Mouse (Mus musculus): ENCODE results near the gene Rab3c. TPM values are rescaled to one million over a fixed set of nuclear protein-coding genes. Genes with fewer than 3 reads are reported as not detected.

The Rab3c gene
- polyA plus RNA-seq, 1 experiment from 2014 or later, result 0.05 TPM

- Histone ChIP-seq H3K4me1 (replicated peaks) (no peaks in the 10 kb centered on the region), H3K9ac (no peak overlapping the region), H3K36me3 (replicated peaks) (no peaks in the 10 kb centered on the region), H3K4me3 (replicated peaks) (no peak overlapping the region), H3K9me3 (replicated peaks) (no peaks in the 10 kb centered on the region), H3K27me3 (no peaks in the 10 kb centered on the region), H3K4me2 (no peak overlapping the region), H3K27ac (replicated peaks) (no peak overlapping the region)
- 41% methylated on average over 1 of the region's 1 CpGs for WGBS (ENCODE audit: insufficient replicate concordance)
- no peak for ATAC-seq (ENCODE audit: insufficient read depth)
Measured at GRCm38 (mm10) chr13:110190039-110190438, 90.8 kb downstream of the Rab3c start.

GRCm38 (mm10) chr13:110184963-110185685 is 95.7 kb downstream of the Rab3c start:
- 55% methylated on average over 4 of the region's 4 CpGs for WGBS (ENCODE audit: insufficient replicate concordance)

GRCm38 (mm10) chr13:110175651-110176050 is 105.1 kb downstream of the Rab3c start:
- H3K9ac ChIP-seq, result no peak overlapping the region
- no peak overlapping the region for H3K27ac ChIP-seq (replicated peaks)
- no peaks in the 10 kb centered on the region for H3K9me3 ChIP-seq (replicated peaks)
- H3K4me3 ChIP-seq (replicated peaks), result no peak overlapping the region
- H3K4me1 ChIP-seq (replicated peaks), result no peaks in the 10 kb centered on the region
- H3K36me3 ChIP-seq (replicated peaks), result no peaks in the 10 kb centered on the region
- no peak for ATAC-seq (ENCODE audit: insufficient read depth)
- WGBS (ENCODE audit: insufficient replicate concordance), result 55% methylated on average over 6 of the region's 6 CpGs
- no peak overlapping the region for H3K4me2 ChIP-seq
- H3K27me3 ChIP-seq, result no peaks in the 10 kb centered on the region

More at GRCm38 (mm10) chr13:110184963-110185685, 95.7 kb downstream of the Rab3c start:
- no peak for ATAC-seq (ENCODE audit: insufficient read depth)
- Histone ChIP-seq H3K4me1 (replicated peaks) (no peaks in the 10 kb centered on the region), H3K4me2 (no peak overlapping the region), H3K27me3 (no peaks in the 10 kb centered on the region), H3K4me3 (replicated peaks) (no peak overlapping the region), H3K9ac (no peak overlapping the region), H3K36me3 (replicated peaks) (no peaks in the 10 kb centered on the region), H3K27ac (replicated peaks) (no peak overlapping the region), H3K9me3 (replicated peaks) (no peaks in the 10 kb centered on the region)

GRCm38 (mm10) chr13:110169669-110170068 is 111.1 kb downstream of the Rab3c start:
- H3K27ac ChIP-seq (replicated peaks), result no peak overlapping the region
- no peak for ATAC-seq (ENCODE audit: insufficient read depth)
- H3K27me3 ChIP-seq, result no peaks in the 10 kb centered on the region
- no peaks in the 10 kb centered on the region for H3K4me1 ChIP-seq (replicated peaks)
- H3K36me3 ChIP-seq (replicated peaks), result no peaks in the 10 kb centered on the region
- 73% methylated on average over 3 of the region's 3 CpGs for WGBS (ENCODE audit: insufficient replicate concordance)
- no peak overlapping the region for H3K4me3 ChIP-seq (replicated peaks)
- H3K9me3 ChIP-seq (replicated peaks), result no peaks in the 10 kb centered on the region
- no peak overlapping the region for H3K9ac ChIP-seq
- no peak overlapping the region for H3K4me2 ChIP-seq

- H3K27ac ChIP-seq (replicated peaks), result no peak overlapping the region
- no peak overlapping the region for H3K4me2 ChIP-seq
- 52% methylated on average over 4 of the region's 4 CpGs for WGBS (ENCODE audit: insufficient replicate concordance)
- H3K9ac ChIP-seq, result no peak overlapping the region
- no peaks in the 10 kb centered on the region for H3K4me1 ChIP-seq (replicated peaks)
- no peaks in the 10 kb centered on the region for H3K9me3 ChIP-seq (replicated peaks)
- H3K36me3 ChIP-seq (replicated peaks), result no peaks in the 10 kb centered on the region
- no peak overlapping the region for H3K4me3 ChIP-seq (replicated peaks)
- no peak for ATAC-seq (ENCODE audit: insufficient read depth)
- no peaks in the 10 kb centered on the region for H3K27me3 ChIP-seq
Measured at GRCm38 (mm10) chr13:110169152-110169551, 111.6 kb downstream of the Rab3c start.

- Histone ChIP-seq H3K4me1 (replicated peaks) (no peaks in the 10 kb centered on the region), H3K27me3 (no peaks in the 10 kb centered on the region), H3K36me3 (replicated peaks) (no peaks in the 10 kb centered on the region), H3K9ac (no peak overlapping the region), H3K4me3 (replicated peaks) (no peak overlapping the region), H3K27ac (replicated peaks) (no peak overlapping the region), H3K4me2 (no peak overlapping the region), H3K9me3 (replicated peaks) (no peaks in the 10 kb centered on the region)
- ATAC-seq (ENCODE audit: insufficient read depth), result no peak
- 52% methylated on average over 4 of the region's 4 CpGs for WGBS (ENCODE audit: insufficient replicate concordance)
Measured at GRCm38 (mm10) chr13:110168570-110168969, 112.2 kb downstream of the Rab3c start.

- Histone ChIP-seq H3K36me3 (replicated peaks) (no peaks in the 10 kb centered on the region), H3K27ac (replicated peaks) (no peak overlapping the region), H3K9me3 (replicated peaks) (no peaks in the 10 kb centered on the region), H3K4me3 (replicated peaks) (no peak overlapping the region), H3K9ac (no peak overlapping the region), H3K4me2 (no peak overlapping the region), H3K4me1 (replicated peaks) (no peaks in the 10 kb centered on the region), H3K27me3 (no peaks in the 10 kb centered on the region)
- 65% methylated on average over 3 of the region's 3 CpGs for WGBS (ENCODE audit: insufficient replicate concordance)
- no peak for ATAC-seq (ENCODE audit: insufficient read depth)
Measured at GRCm38 (mm10) chr13:110166622-110167330, 114.0 kb downstream of the Rab3c start.

GRCm38 (mm10) chr13:110159980-110160379 is 120.8 kb downstream of the Rab3c start:
- no peak for ATAC-seq (ENCODE audit: insufficient read depth)
- no peaks in the 10 kb centered on the region for H3K27me3 ChIP-seq
- no peaks in the 10 kb centered on the region for H3K36me3 ChIP-seq (replicated peaks)
- no peak overlapping the region for H3K4me2 ChIP-seq
- no peaks in the 10 kb centered on the region for H3K9me3 ChIP-seq (replicated peaks)
- H3K27ac ChIP-seq (replicated peaks), result no peak overlapping the region
- H3K9ac ChIP-seq, result no peak overlapping the region
- WGBS (ENCODE audit: insufficient replicate concordance), result 55% methylated on average over 4 of the region's 4 CpGs
- no peak overlapping the region for H3K4me3 ChIP-seq (replicated peaks)
- H3K4me1 ChIP-seq (replicated peaks), result no peaks in the 10 kb centered on the region

GRCm38 (mm10) chr13:110158588-110159519 is 121.9 kb downstream of the Rab3c start:
- Histone ChIP-seq H3K27me3 (no peaks in the 10 kb centered on the region), H3K9me3 (replicated peaks) (no peaks in the 10 kb centered on the region), H3K9ac (no peak overlapping the region), H3K4me2 (no peak overlapping the region), H3K4me1 (replicated peaks) (no peaks in the 10 kb centered on the region), H3K4me3 (replicated peaks) (no peak overlapping the region), H3K27ac (replicated peaks) (no peak overlapping the region), H3K36me3 (replicated peaks) (no peaks in the 10 kb centered on the region)
- WGBS (ENCODE audit: insufficient replicate concordance), result 58% methylated on average over 7 of the region's 7 CpGs
- ATAC-seq (ENCODE audit: insufficient read depth), result no peak

- WGBS (ENCODE audit: insufficient replicate concordance), result 43% methylated on average over 3 of the region's 3 CpGs
- Histone ChIP-seq H3K4me3 (replicated peaks) (no peak overlapping the region), H3K27me3 (no peaks in the 10 kb centered on the region), H3K9ac (no peak overlapping the region), H3K27ac (replicated peaks) (no peak overlapping the region), H3K9me3 (replicated peaks) (no peaks in the 10 kb centered on the region), H3K4me2 (no peak overlapping the region), H3K36me3 (replicated peaks) (no peaks in the 10 kb centered on the region), H3K4me1 (replicated peaks) (no peaks in the 10 kb centered on the region)
- no peak for ATAC-seq (ENCODE audit: insufficient read depth)
Measured at GRCm38 (mm10) chr13:110145545-110145944, 135.3 kb downstream of the Rab3c start.

GRCm38 (mm10) chr13:110145019-110145418 is 135.8 kb downstream of the Rab3c start:
- 61% methylated on average over 8 of the region's 8 CpGs for WGBS (ENCODE audit: insufficient replicate concordance)
- no peak overlapping the region for H3K27ac ChIP-seq (replicated peaks)
- H3K9ac ChIP-seq, result no peak overlapping the region
- H3K4me2 ChIP-seq, result no peak overlapping the region
- H3K9me3 ChIP-seq (replicated peaks), result no peaks in the 10 kb centered on the region
- no peak overlapping the region for H3K4me3 ChIP-seq (replicated peaks)
- no peaks in the 10 kb centered on the region for H3K4me1 ChIP-seq (replicated peaks)
- H3K36me3 ChIP-seq (replicated peaks), result no peaks in the 10 kb centered on the region
- ATAC-seq (ENCODE audit: insufficient read depth), result no peak
- H3K27me3 ChIP-seq, result no peaks in the 10 kb centered on the region
